Mouse (Mus musculus) small intestine, adult 2 months (tissue): ENCODE measurements around the gene Foxo3.

Experiments
- CTCF ChIP-seq: fragments of 200-500 bp; IDR thresholded peaks from 2 replicates; pipeline ENCODE4 v1.5.1; 2012; ENCODE audit warnings: low read depth, mild to moderate bottlenecking, control low read depth, inconsistent platforms, low read length, moderate library complexity, mixed read lengths; ENCODE audit not compliant: insufficient replicate concordance, insufficient read length; ENCODE audit errors: extremely low read depth
- POLR2A ChIP-seq: fragments of 200-500 bp; IDR thresholded peaks from 2 replicates; pipeline ENCODE4 v1.6.1; 2012; ENCODE audit warnings: low read depth, mild to moderate bottlenecking, control low read depth, inconsistent platforms, low read length, moderate library complexity

DNA sequence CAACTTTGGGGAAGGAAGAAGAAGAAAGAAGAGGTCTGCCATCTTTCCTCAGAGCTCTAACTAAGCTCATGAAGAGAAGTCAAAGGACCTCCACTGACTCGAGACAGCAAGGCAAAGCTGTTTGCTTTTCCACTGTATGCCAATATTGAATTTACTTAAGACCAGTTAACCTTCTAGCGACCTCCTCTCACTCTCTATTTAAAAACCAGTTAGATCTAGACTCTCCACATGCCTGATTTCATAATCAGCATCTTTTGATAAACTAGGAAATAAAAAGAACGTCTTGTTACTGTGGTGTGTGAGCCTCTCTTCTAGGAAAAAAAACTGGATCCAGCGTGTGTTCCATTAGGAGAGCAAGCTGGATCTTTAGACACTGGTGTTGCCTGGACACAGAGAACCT lies 28.4 kb downstream of the Foxo3 start:
- TF ChIP-seq CTCF = no peak
- no peak for TF ChIP-seq POLR2A
